Mouse (Mus musculus) adrenal gland, adult 18-20 months (tissue): Measurements from ENCODE around the gene Fhl2. TPM values are rescaled to one million over a fixed set of nuclear protein-coding genes. Genes with fewer than 3 reads are reported as not detected.
"Not testable (repeated sequence)": the region's sequence is repeated elsewhere in the genome, so short reads cannot be mapped to it uniquely, and the experiment has no call there.

Experiments
- DNase-seq, 2 experiments: peaks; one replicate each; pipeline ENCODE4 v3.0.0; 2021 to 2022; ENCODE audit warnings: low spot score in 2 of 2
- total RNA-seq, 2 experiments: library from RNA; stranded (reverse); gene quantifications; 1 replicate in 1 of 2; 2 replicates in 1 of 2; pipeline ENCODE4 v1.2.3; 2021

Gene Fhl2
- total RNA-seq, 2 experiments from 2014 or later: 20.8 to 31.8 TPM

DNA sequence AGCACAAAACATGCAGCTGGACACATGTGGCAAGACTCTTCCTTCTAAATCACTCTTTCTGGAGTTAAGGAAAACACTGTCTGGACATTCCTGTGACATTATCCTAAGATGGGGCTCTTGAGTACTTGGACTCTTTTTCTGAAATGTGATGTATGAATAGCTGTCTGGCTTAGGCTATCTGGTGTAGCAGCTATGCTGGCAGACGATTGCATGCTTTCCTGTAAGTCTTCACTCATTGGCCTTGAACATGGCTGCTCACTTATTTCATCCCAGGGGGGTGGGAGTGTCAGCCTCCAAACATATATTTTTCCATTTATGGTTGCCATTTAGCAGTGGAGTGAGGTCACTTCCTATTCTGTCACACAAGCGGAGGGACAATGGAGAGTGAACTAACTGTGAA is 42.3 kb downstream of the Fhl2 start:
- DNase-seq: no peak

DNA sequence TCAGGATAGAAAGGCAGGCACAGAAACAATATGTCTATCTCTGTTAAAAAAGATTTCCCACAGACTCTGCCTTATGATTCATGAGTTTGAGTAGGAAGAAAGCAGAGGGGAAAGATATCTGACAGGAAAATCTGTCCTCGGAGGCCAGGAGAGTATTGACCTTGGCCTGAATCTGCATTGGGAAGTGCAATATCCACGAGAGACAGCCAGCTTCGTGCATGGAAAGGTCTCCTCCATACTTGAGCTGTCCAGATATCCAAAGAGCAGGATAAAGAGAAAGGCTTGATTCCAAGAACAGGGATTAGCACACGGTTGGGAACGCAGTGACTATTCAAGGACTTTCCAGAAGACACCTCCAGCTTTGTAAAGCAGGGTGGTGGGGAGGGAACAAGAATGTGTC is 43.2 kb downstream of the Fhl2 start:
- DNase-seq: no peak

DNA sequence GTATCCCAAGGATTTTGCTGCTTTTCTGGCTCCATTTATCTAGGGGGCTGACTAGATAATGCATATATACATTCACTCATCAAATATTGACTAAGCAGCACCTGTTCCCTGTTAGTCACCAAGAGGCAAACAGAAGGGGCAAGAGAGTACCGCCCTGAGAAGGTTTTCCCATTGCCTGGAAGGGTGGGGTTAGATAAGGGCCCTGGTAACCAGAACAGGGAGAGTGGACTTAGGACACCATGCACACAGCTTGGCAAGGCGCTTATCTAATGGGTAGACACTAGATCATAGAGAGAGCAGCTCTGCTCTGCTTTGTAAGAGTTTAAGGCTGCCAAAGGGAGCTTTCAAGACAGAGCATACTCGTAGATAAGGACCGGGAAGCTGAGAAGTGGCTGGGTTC is 44.2 kb downstream of the Fhl2 start:
- no peak for DNase-seq

DNA sequence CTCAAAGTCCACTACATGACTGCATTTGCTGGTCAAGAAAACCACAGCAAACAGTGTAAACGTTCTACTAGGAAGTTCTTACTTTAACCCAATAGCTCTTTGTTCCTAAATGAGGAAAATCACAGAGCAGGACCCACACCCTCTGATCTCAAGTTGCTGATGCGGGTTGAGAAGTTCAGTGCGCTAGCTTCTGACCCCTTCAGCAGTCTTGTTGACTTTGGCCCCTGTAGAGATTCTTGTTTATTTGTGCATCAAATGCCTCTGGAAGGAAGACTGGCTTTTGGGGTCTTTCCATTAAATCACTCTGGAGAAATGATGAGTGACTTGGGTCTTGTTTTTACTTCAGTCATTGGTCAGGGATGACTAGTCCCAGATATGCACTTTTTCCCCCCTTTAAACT is 46.6 kb downstream of the Fhl2 start:
- no peak for DNase-seq

- DNase-seq: no peak
These were observed 49.3 kb downstream of the Fhl2 start for GRCm38 (mm10) chr1:43147474-43147873.

- DNase-seq: no peak
These were observed 51.4 kb downstream of the Fhl2 start for GRCm38 (mm10) chr1:43145388-43145787.

DNA sequence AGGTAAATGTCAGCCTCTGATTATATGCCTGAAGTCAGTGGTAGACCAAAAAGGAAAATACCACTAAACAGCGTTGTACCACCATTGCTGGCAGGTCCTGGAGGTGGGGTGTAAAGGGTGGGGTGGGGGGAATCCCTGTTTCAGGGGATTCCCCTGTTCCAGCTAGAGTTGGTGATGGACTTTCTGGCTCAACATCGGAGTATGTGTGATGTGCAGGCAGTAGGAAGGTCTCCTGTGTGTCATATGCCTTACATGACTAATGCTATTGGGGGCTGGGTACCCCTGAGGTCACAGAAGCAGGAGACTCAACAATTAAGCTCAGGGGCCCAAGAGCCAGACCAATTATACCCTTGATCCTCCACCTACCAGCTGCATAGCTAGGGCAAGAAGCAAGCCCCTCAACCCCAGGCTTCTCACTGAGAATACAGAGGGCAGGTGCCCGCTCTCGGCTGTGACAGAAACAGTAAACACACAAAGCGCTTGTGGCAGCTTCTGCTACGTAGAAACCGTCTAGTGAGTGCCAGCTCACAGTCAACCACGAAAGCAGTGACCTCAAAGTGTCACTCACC is 52.4 kb downstream of the Fhl2 start:
- DNase-seq: no peak

- no peak for DNase-seq
These were observed 53.0 kb downstream of the Fhl2 start for GRCm38 (mm10) chr1:43143791-43144190.

- no peak for DNase-seq
These were observed 53.5 kb downstream of the Fhl2 start for GRCm38 (mm10) chr1:43143284-43143683.

GRCm38 (mm10) chr1:43142849-43143248 is 53.9 kb downstream of the Fhl2 start:
- no peak for DNase-seq

GRCm38 (mm10) chr1:43141555-43141961 is 55.2 kb downstream of the Fhl2 start:
- no peak for DNase-seq

- peak; percentile 76 to 83 for DNase-seq
These were observed 57.1 kb downstream of the Fhl2 start for GRCm38 (mm10) chr1:43139587-43140266.

GRCm38 (mm10) chr1:43138268-43138812 is 58.4 kb downstream of the Fhl2 start:
- no peak for DNase-seq

DNA sequence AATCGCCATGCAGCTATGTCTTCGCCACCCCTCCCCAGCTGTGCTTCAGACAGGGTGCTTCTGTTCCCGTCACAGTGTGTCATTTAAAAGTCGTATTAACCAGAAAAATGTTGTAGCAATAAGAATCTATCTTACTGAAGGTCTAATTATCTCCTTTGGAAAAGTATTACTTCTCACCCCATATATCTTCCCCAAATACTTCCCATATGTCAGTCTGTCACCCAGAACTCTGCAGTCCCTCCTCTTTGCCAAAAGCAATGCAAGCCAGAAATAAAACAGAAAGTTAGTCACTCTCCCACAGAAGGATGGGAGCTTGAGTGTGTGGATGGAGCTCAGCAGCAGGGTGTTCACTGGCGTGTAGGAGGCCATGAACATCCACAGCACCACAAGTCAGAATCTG is 59.5 kb downstream of the Fhl2 start:
- no peak for DNase-seq

DNA sequence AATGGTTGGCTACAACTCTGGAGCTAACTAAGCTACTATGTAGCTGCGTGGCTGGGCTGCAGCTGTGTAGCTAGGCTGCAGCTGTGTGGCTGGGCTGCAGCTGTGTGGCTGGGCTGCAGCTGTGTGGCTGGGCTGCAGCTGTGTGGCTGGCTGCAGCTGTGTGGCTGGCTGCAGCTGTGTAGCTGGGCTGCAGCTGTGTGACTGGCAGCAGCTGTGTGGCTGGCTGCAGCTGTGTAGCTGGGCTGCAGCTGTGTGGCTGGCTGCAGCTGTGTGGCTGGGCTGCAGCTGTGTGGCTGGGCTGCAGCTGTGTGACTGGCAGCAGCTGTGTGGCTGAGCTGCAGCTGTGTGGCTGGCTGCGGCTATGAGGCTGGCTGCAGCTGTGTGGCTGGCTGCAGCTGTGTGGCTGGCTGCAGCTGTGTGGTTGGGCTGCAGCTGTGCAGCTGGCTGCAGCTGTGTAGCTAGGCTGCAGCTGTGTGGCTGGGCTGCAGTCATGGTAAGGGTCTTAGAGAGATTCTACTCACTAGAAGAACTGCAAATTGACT is 60.2 kb downstream of the Fhl2 start:
- not testable (repeated sequence) for DNase-seq

- DNase-seq: no peak
These were observed 65.2 kb downstream of the Fhl2 start for GRCm38 (mm10) chr1:43131591-43131990.

DNA sequence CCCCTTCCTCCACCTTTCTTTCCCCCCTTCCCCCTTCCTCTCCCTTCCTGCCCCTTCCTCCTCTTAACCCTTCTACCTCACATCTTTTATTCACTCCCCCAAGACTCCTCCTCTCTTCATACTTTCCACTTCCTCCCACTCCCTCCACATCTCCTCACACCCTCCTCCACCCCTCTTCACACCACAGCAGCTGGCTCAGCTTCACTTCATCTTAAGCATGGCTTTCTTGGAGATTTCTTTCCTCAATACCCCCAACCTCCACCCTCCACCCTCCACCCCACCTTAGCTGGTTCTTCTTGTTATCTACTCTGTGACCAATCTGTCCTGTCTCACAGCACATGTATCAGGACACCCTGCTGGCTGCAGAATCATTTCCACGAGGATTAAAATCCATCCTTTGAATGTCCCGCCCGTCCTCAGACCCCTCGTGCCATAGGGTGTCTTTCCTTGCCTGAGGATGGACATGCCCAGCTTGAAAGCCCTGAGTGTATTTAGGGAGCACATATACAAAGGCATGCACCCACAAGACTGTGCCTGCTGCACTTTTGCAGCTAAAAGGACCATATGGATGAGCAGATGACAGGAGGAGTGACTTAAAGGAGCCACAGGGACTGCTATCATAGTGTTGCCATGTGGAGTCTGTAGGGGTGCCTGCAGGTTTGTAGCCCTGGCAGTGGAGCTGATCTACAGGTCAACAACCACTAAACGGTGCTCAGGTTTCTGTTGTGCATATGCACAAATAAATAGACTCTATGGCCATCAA is 66.4 kb downstream of the Fhl2 start:
- no peak for DNase-seq

- no peak for DNase-seq
These were observed 68.8 kb downstream of the Fhl2 start for GRCm38 (mm10) chr1:43127820-43128610.

DNA sequence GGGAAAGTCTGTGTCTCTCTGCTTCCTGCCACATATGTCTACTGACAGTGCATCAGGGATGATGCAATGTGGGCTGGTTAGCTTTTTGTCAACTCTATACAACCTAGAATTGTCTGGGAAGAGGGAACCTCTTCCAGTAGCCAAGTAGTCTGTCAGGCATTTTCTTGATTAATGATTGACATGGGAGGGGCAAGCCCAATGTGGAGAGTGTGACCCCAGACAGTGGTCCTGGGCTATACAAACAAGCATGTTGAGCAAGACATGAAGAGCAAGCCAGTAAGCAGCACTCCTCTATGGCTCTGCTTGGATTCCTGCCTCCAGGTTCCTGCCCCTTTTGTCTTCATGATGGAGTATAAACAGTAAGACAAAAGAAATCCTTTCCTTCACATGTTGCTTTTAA is 69.6 kb downstream of the Fhl2 start:
- no peak for DNase-seq

DNA sequence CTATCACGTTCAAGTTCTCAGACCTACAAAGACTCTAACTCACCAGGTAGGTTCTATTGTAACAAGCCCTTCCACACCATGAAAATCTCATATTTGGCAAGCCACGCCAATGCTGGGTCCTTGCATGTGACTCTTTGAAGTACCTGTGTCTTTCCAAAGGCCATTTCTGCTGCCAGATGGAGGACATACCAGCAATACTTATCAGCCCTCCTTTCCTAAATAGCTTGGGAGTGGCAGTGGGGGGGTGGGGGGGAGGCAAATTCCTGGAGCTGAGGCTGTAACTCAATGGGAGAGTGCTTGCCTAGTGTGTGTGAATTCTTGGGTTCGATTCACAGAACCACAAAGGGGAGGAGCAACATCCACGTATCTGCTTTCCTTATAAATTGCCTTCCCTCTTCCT is 72.1 kb downstream of the Fhl2 start:
- DNase-seq: no peak

GRCm38 (mm10) chr1:43122616-43123015 is 74.2 kb downstream of the Fhl2 start:
- DNase-seq: no peak
